Mouse (Mus musculus) embryonic facial prominence, embryonic 11.5 days (tissue): Measurements from ENCODE around the gene Nme9. TPM values are rescaled to one million over a fixed set of nuclear protein-coding genes. Genes with fewer than 3 reads are reported as not detected.

Experiments
- ATAC-seq: fragments of 200-750 bp; cut with Nextera tagmentation; replicated peaks from 2 replicates; pipeline ENCODE4 v1.8.0; 2017; ENCODE audit warnings: low read depth; ENCODE audit not compliant: insufficient number of reproducible peaks, low FRiP score, low TSS enrichment
- DNase-seq: peaks from one replicate; pipeline ENCODE4 v3.0.0-alpha.2; 2015; ENCODE audit warnings: low spot score
- H3K27ac ChIP-seq: fragments of 300-500 bp; sonication (generic); replicated peaks from 2 replicates; pipeline ENCODE4 v1.5.1; 2014; ENCODE audit warnings: mild to moderate bottlenecking, low read depth, low read length, control low read depth
- H3K27me3 ChIP-seq: fragments of 300-500 bp; sonication (generic); 2 replicates; pipeline ENCODE4 v1.6.1; 2014; ENCODE audit warnings: mild to moderate bottlenecking, low read length, moderate library complexity, mixed read lengths; ENCODE audit not compliant: control insufficient read depth, insufficient read depth
- H3K36me3 ChIP-seq: fragments of 300-500 bp; sonication (generic); replicated peaks from 2 replicates; pipeline ENCODE4 v1.6.1; 2014; ENCODE audit warnings: low read depth, mild to moderate bottlenecking, low read length, moderate library complexity, mixed read lengths; ENCODE audit not compliant: control insufficient read depth, insufficient read depth
- H3K4me1 ChIP-seq: fragments of 300-500 bp; sonication (generic); 2 replicates; pipeline ENCODE4 v1.6.1; 2014; ENCODE audit warnings: low read length, mixed read lengths; ENCODE audit not compliant: control insufficient read depth, insufficient read depth
- H3K4me2 ChIP-seq: fragments of 300-500 bp; sonication (generic); 2 replicates; pipeline ENCODE4 v1.6.1; 2014; ENCODE audit warnings: low read depth, mild to moderate bottlenecking, control low read depth, low read length, moderate library complexity
- H3K4me3 ChIP-seq: fragments of 300-500 bp; sonication (generic); 2 replicates; pipeline ENCODE4 v1.5.1; 2014; ENCODE audit warnings: low read depth, low read length, control low read depth
- H3K9ac ChIP-seq: fragments of 300-500 bp; sonication (generic); replicated peaks from 2 replicates; pipeline ENCODE4 v1.6.1; 2014; ENCODE audit warnings: mild to moderate bottlenecking, control low read depth, low read length
- H3K9me3 ChIP-seq: fragments of 300-500 bp; sonication (generic); replicated peaks from 2 replicates; pipeline ENCODE4 v1.6.1; 2016; ENCODE audit warnings: mild to moderate bottlenecking, low read length, inconsistent platforms, mixed read lengths; ENCODE audit not compliant: control insufficient read depth
- whole genome bisulfite sequencing: fragments of 180-500 bp; shearing (Covaris S2); extraction: QIAGEN DNeasy Blood & Tissue Kit; methylation state at CpG from one replicate; pipeline ENCODE4 v1.1.7; 2014; 5-methylcytosine and 5-hydroxymethylcytosine counted together
- polyA plus RNA-seq: library from polyadenylated mRNA; unstranded; fragments of >200 nt; fragmentation: Nextera tagmentation; extraction: Ambion mirVana; gene quantifications from 2 replicates; pipeline ENCODE4 v1.2.1, GENCODE M21; 2014

The Nme9 gene
- polyA plus RNA-seq, 1 experiment from 2014 or later = not detected

DNA sequence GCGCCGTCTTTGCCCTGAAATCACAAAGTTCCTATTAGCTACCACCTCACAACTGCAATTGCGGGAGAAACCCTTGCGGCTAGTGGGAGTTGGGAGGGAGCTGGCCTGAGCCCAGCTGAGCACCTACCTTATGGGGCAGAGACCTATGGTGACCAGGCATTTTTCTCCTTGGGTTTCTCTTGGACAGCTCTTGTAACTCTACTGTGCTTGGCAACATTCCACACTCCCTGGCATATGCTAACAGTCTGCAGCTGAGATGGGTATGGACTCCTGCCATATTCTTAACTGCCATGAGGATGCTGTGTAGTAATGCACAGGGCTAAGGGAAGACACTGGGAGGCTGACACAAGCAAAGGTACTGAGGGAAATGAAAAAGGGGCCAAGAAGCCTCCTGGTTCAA lies 29.5 kb downstream of the Nme9 start:
- no peaks in the 10 kb centered on the region for H3K4me1 ChIP-seq
- no peaks in the 10 kb centered on the region for H3K27me3 ChIP-seq
- 96% methylated on average over 4 of the region's 4 CpGs for WGBS
- no peak overlapping the region for H3K4me2 ChIP-seq
- H3K9ac ChIP-seq = no peak overlapping the region
- no peak overlapping the region for H3K4me3 ChIP-seq
- H3K9me3 ChIP-seq = no peaks in the 10 kb centered on the region
- H3K36me3 ChIP-seq = no peaks in the 10 kb centered on the region
- ATAC-seq (no peak), DNase-seq (no peak)
- H3K27ac ChIP-seq = no peak overlapping the region

DNA sequence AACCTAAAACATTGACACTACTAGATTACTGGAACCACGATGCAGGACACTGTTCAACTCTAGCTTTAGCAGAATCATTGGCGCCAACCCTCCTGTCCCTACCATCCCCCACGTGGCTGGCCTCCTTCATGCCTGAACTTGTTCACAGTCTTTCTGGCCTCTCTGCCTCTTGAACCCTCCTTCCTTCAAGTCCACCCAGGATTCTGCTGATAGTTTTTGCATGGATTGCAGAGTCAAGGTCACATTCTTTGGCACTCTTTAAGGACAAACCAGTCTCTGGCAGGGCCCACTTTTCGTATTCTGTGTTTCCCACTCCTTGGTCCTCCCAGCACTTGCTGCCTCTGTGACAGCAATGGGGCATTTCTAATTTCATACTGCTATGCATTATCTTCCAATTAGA lies 31.9 kb downstream of the Nme9 start:
- H3K27ac ChIP-seq = no peak overlapping the region
- H3K4me2 ChIP-seq = no peak overlapping the region
- no peak for DNase-seq
- ATAC-seq = no peak
- no peaks in the 10 kb centered on the region; the same call in 1 of the 2 replicates for H3K36me3 ChIP-seq
- no peaks in the 10 kb centered on the region for H3K27me3 ChIP-seq
- no peaks in the 10 kb centered on the region for H3K4me1 ChIP-seq
- no peak overlapping the region for H3K4me3 ChIP-seq
- no peaks in the 10 kb centered on the region for H3K9me3 ChIP-seq
- no peak overlapping the region for H3K9ac ChIP-seq
- WGBS = 91% methylated on average over 4 of the region's 4 CpGs

DNA sequence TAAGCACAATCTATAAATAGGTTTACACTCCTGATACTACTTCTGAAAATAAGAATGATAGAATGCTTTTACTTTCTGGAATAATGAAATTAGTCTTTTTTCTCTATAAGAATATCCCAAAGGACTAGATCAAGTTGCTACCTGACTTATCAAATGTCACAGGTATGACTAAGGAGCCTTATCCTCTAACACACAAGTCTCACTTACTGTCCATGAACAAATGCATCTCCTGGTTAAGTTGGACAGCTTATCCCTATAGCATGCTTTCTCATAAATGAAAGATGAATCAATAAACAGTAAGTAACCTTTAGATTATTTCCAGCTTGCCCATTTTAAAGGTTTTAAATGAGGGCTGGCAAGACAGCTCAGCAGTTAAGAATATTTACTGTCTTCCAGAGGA lies 33.4 kb downstream of the Nme9 start:
- no peak overlapping the region for H3K9ac ChIP-seq
- H3K4me1 ChIP-seq = no peaks in the 10 kb centered on the region
- H3K4me2 ChIP-seq = no peak overlapping the region
- no peak overlapping the region for H3K4me3 ChIP-seq
- no peak for ATAC-seq
- no peaks in the 10 kb centered on the region; the same call in 1 of the 2 replicates for H3K36me3 ChIP-seq
- H3K9me3 ChIP-seq = no peaks in the 10 kb centered on the region
- DNase-seq = no peak
- no peaks in the 10 kb centered on the region for H3K27me3 ChIP-seq
- H3K27ac ChIP-seq = no peak overlapping the region

DNA sequence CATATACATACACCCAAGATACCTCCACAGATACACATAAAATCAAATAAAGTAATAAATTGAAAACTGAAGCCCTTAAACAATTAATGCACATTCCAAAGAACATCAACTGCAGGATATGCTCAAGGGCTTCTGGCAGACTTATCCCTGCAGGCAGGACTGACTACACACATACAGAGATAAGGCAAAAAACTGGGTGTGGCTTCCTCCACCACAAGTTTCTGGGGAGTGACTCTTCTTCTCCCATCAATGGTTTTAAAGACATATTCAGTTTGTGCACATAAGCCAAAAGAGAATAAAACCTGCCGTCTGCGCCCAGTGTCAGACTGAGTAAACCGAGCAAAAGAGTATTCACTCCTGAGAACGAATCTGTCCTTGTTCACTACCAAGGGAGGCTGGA lies 33.9 kb downstream of the Nme9 start:
- no peak overlapping the region for H3K27ac ChIP-seq
- H3K36me3 ChIP-seq = no peaks in the 10 kb centered on the region; the same call in 1 of the 2 replicates
- no peak overlapping the region for H3K4me2 ChIP-seq
- no peaks in the 10 kb centered on the region for H3K9me3 ChIP-seq
- ATAC-seq (no peak), DNase-seq (no peak)
- 95% methylated on average over 4 of the region's 4 CpGs for WGBS
- H3K27me3 ChIP-seq = no peaks in the 10 kb centered on the region
- H3K4me3 ChIP-seq = no peak overlapping the region
- H3K9ac ChIP-seq = no peak overlapping the region
- H3K4me1 ChIP-seq = no peaks in the 10 kb centered on the region

GRCm38 (mm10) chr9:99487126-99487695 lies 35.9 kb downstream of the Nme9 start:
- ATAC-seq (no peak), DNase-seq (no peak)
- 88% methylated on average over 8 of the region's 8 CpGs for WGBS
- H3K36me3 ChIP-seq = no peaks in the 10 kb centered on the region; the same call in 1 of the 2 replicates
- no peaks in the 10 kb centered on the region for H3K4me1 ChIP-seq
- no peaks in the 10 kb centered on the region for H3K27me3 ChIP-seq
- no peak overlapping the region for H3K4me2 ChIP-seq
- H3K4me3 ChIP-seq = no peak overlapping the region
- no peak overlapping the region for H3K27ac ChIP-seq
- no peaks in the 10 kb centered on the region for H3K9me3 ChIP-seq
- no peak overlapping the region for H3K9ac ChIP-seq

GRCm38 (mm10) chr9:99487841-99488240 lies 36.6 kb downstream of the Nme9 start:
- WGBS = 82% methylated on average over 3 of the region's 3 CpGs
- Histone ChIP-seq H3K9ac (no peak overlapping the region), H3K27me3 (no peaks in the 10 kb centered on the region), H3K27ac (no peak overlapping the region), H3K9me3 (no peaks in the 10 kb centered on the region), H3K4me3 (no peak overlapping the region), H3K4me2 (no peak overlapping the region), H3K36me3 (no peaks in the 10 kb centered on the region; the same call in 1 of the 2 replicates), H3K4me1 (no peaks in the 10 kb centered on the region)
- ATAC-seq (no peak), DNase-seq (no peak)

GRCm38 (mm10) chr9:99491050-99491449 lies 39.8 kb downstream of the Nme9 start:
- Histone ChIP-seq H3K36me3 (no peaks in the 10 kb centered on the region; the same call in 1 of the 2 replicates), H3K4me1 (no peaks in the 10 kb centered on the region), H3K27ac (no peak overlapping the region), H3K4me2 (no peak overlapping the region), H3K9me3 (no peaks in the 10 kb centered on the region), H3K4me3 (no peak overlapping the region), H3K9ac (no peak overlapping the region), H3K27me3 (no peaks in the 10 kb centered on the region)
- WGBS = 86% methylated on average over 4 of the region's 4 CpGs
- no peak for ATAC-seq
- no peak for DNase-seq

DNA sequence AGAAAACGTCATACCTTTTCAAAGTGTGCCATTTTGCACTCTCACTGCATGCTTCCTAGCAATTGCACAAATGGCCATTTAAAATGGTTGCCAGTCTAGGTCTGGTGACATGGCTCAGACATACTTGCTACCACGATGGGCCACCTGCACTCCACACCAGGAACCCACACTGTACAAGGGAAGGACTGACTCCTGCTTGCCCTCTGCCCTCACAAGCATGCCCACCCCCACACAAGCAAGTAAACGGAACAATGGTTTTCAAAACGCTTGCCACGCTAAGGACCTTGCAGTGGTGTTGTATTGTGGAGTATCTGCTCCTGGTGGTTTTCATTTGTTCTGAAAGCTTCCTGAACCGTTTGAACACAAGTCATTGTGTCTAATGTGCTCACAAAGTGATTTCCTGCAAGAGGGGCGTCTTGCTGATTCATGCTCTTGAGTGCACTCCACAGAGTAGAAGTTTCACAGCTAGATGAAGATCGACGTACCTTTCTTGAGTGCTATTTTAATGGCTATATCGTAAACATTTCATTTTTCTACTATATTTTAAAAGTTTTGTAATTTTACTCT lies 41.4 kb downstream of the Nme9 start:
- DNase-seq (no peak), ATAC-seq (no peak)
- Histone ChIP-seq H3K27me3 (no peaks in the 10 kb centered on the region), H3K27ac (no peak overlapping the region), H3K4me3 (no peak overlapping the region), H3K36me3 (no peaks in the 10 kb centered on the region; the same call in 1 of the 2 replicates), H3K9ac (no peak overlapping the region), H3K4me2 (no peak overlapping the region), H3K9me3 (no peaks in the 10 kb centered on the region), H3K4me1 (no peaks in the 10 kb centered on the region)
- WGBS = 88% methylated on average over 10 of the region's 10 CpGs
